Mouse (Mus musculus) C2C12 (cell line): Measurements from ENCODE around the gene Nup50. TPM values are rescaled to one million over a fixed set of nuclear protein-coding genes. Genes with fewer than 3 reads are reported as not detected.

Source experiments
- H3K27me3 ChIP-seq: one replicate; pipeline ENCODE4 v1.6.1; 2011; ENCODE audit not compliant: control insufficient read depth, insufficient read depth, insufficient read length
- H3K36me3 ChIP-seq: one replicate; pipeline ENCODE4 v1.6.1; 2011; ENCODE audit not compliant: control insufficient read depth, insufficient read depth
- H3K4me3 ChIP-seq: one replicate; pipeline ENCODE4 v1.5.1; 2011; ENCODE audit warnings: mild to moderate bottlenecking, control low read depth; ENCODE audit not compliant: poor library complexity, insufficient read depth, severe bottlenecking
- H3K79me2 ChIP-seq: one replicate; pipeline ENCODE4 v1.6.1; 2011; ENCODE audit not compliant: control insufficient read depth, insufficient read depth
- H3K79me3 ChIP-seq: one replicate; pipeline ENCODE4 v1.6.1; 2011; ENCODE audit warnings: low read depth, control low read depth
- H3ac ChIP-seq: one replicate; pipeline ENCODE3; 2011; ENCODE audit warnings: low read depth; ENCODE audit not compliant: control insufficient read depth, insufficient read length
- CEBPB ChIP-seq: IDR thresholded peaks from one replicate; pipeline ENCODE4 v1.6.1; 2011; ENCODE audit warnings: low read depth, mild to moderate bottlenecking, control low read depth, moderate library complexity
- CTCF ChIP-seq: IDR thresholded peaks from one replicate; pipeline ENCODE4 v1.5.1; 2011; ENCODE audit not compliant: control insufficient read depth, insufficient read depth, insufficient read length
- FOSL1 ChIP-seq: IDR thresholded peaks from one replicate; pipeline ENCODE4 v1.8.0; 2011; ENCODE audit warnings: mild to moderate bottlenecking, low read length; ENCODE audit not compliant: poor library complexity, insufficient read depth, severe bottlenecking
- MAX ChIP-seq: IDR thresholded peaks from one replicate; pipeline ENCODE4 v1.6.1; 2011; ENCODE audit warnings: mild to moderate bottlenecking, control low read depth
- MYOD1 ChIP-seq: IDR thresholded peaks from one replicate; pipeline ENCODE4 v1.6.1; 2011; ENCODE audit warnings: low read depth; ENCODE audit not compliant: control insufficient read depth, insufficient read length
- MYOG ChIP-seq: IDR thresholded peaks from one replicate; pipeline ENCODE4 v1.6.1; 2011; ENCODE audit not compliant: control insufficient read depth, insufficient read length; ENCODE audit errors: extremely low read depth
- USF1 ChIP-seq: IDR thresholded peaks from one replicate; pipeline ENCODE4 v1.6.1; 2011; ENCODE audit warnings: low read depth, mild to moderate bottlenecking, control low read depth, moderate library complexity
- polyA plus RNA-seq: library from polyadenylated mRNA; unstranded; fragments of >200 nt; fragmentation: generic; extraction: Trizol; gene quantifications from one replicate; pipeline ENCODE4 v1.2.1, GENCODE M21; 2012; ENCODE audit warnings: missing spikeins

The Nup50 gene
- polyA plus RNA-seq, 1 experiment = 54.0 TPM

DNA sequence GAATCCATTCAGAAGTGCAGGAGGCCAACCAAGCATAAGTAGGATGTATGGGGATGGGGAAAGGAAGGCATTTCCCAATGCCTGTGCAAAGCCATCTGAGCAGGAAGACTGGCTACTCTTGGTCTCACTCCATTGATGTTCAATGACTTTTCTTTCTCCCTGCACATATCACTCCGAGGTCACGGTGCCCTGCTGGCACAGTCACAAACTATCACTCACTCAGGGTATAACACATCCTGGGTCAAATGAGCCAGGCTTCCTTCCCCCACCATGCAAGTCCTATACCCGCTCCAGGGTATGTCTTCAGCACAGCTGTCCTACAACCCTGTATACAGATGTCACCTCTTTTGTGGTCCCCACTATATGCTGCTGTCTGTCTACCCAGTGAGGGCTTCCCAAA, 35.1 kb downstream of the Nup50 start:
- TF ChIP-seq CEBPB (no peak), FOSL1 (no peak), CTCF (no peak), MAX (no peak), MYOD1 (no peak), MYOG (no peak), USF1 (no peak)
- H3K79me3 ChIP-seq = no peaks in the 10 kb centered on the region
- H3K79me2 ChIP-seq = no peaks in the 10 kb centered on the region
- no peaks in the 10 kb centered on the region for H3K27me3 ChIP-seq
- H3K36me3 ChIP-seq = peaks cover 9% of the 10 kb centered on the region
- H3K4me3 ChIP-seq = no peak overlapping the region
- no peak overlapping the region for H3ac ChIP-seq

DNA sequence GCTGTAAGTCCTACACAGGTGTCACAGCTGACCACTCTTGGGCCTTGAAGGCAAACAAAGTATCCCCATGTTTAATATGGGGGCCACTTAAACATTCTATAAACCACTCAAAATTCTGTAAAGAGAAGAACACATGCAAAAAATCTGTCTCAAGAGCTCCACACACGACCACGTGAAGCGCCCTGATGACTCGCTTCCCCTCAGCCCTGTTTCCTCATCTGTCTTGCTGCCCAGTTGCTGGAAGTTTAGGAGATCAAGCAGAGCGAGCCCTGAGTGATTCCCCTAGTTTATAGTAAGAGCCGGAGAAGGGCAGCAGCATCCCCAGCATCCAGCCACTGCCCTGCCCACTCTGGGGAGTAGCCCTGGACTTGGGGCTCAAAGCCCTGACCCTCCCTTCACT, 36.7 kb downstream of the Nup50 start:
- no peak overlapping the region for H3ac ChIP-seq
- H3K4me3 ChIP-seq = no peak overlapping the region
- no peak for TF ChIP-seq MAX
- no peaks in the 10 kb centered on the region for H3K79me2 ChIP-seq
- peaks cover 5% of the 10 kb centered on the region for H3K36me3 ChIP-seq
- H3K79me3 ChIP-seq = no peaks in the 10 kb centered on the region
- no peaks in the 10 kb centered on the region for H3K27me3 ChIP-seq

DNA sequence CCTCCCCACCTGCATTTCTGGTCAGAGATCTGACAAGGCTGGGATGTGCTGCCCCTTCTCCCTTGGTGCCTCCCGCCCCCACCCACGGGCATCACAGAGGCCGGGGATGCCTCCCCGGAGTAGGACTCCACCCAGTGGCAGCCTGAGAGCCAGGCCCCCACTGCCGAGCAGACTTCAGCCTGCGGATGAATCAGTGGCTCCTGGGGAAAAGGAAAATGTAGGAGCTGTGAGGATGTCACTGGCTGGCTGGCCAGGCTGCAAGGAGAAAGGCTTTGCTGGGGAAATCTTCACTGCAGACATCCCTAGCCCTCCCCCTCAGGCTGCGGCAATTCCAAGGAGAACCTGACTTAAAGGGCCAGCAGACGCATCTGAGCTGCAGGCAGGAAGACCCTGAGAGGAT, 37.5 kb downstream of the Nup50 start:
- H3K4me3 ChIP-seq = no peak overlapping the region
- no peaks in the 10 kb centered on the region for H3K36me3 ChIP-seq
- H3K27me3 ChIP-seq = no peaks in the 10 kb centered on the region
- H3K79me2 ChIP-seq = no peaks in the 10 kb centered on the region
- no peak for TF ChIP-seq CEBPB
- no peak for TF ChIP-seq FOSL1
- TF ChIP-seq MYOG = no peak
- TF ChIP-seq MYOD1 = no peak
- no peak for TF ChIP-seq MAX
- TF ChIP-seq USF1 = no peak
- TF ChIP-seq CTCF = no peak
- H3K79me3 ChIP-seq = no peaks in the 10 kb centered on the region
- H3ac ChIP-seq = no peak overlapping the region

DNA sequence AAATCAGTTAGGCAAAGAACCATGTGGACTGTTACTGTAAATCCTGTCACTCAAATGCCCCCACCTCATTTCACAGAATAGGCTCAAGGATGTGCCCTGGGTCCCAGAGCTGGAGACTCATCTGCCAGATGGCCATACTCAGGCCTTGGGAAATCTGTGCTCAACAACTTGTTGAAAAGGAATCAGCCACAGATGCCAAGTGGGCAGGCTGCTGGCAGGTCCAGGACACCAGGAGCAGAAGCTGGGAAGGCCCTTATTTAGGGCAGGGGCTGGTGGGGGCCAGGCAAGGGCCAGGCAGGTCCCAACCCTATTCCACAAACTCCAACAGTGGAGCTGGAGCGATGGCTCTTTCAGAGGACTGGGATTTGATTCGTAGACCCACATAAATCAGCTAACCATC, 39.3 kb downstream of the Nup50 start:
- Histone ChIP-seq H3K36me3 (no peaks in the 10 kb centered on the region), H3K79me3 (no peaks in the 10 kb centered on the region), H3K4me3 (no peak overlapping the region), H3K79me2 (peaks cover 3% of the 10 kb centered on the region), H3ac (no peak overlapping the region), H3K27me3 (no peaks in the 10 kb centered on the region)
- TF ChIP-seq MYOG = no peak
- no peak for TF ChIP-seq CTCF
- no peak for TF ChIP-seq USF1
- TF ChIP-seq FOSL1 = no peak
- no peak for TF ChIP-seq MAX
- TF ChIP-seq MYOD1 = no peak
- no peak for TF ChIP-seq CEBPB

DNA sequence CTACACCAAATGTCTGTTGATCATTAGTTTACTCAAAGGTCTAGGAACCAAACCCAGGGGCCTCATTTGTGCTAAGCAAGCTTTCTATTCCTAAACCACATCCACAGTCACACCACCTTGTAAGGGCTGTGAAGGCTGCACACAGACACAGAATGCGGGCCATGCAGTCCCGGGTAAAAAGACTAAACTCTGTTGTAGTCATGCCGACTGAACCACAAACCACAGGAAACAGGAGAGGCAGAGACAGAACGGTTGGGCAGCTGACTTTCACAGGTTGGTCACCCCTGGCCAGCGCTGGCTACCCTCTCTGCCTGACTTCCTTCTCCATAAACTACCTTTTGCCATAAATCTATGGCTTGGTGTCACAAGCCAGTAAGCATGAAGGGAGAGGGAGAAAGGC, 41.6 kb downstream of the Nup50 start:
- Histone ChIP-seq H3K79me3 (no peaks in the 10 kb centered on the region), H3ac (no peak overlapping the region), H3K4me3 (no peak overlapping the region), H3K36me3 (no peaks in the 10 kb centered on the region), H3K27me3 (no peaks in the 10 kb centered on the region), H3K79me2 (peaks cover 14% of the 10 kb centered on the region)
- TF ChIP-seq MYOG = no peak

DNA sequence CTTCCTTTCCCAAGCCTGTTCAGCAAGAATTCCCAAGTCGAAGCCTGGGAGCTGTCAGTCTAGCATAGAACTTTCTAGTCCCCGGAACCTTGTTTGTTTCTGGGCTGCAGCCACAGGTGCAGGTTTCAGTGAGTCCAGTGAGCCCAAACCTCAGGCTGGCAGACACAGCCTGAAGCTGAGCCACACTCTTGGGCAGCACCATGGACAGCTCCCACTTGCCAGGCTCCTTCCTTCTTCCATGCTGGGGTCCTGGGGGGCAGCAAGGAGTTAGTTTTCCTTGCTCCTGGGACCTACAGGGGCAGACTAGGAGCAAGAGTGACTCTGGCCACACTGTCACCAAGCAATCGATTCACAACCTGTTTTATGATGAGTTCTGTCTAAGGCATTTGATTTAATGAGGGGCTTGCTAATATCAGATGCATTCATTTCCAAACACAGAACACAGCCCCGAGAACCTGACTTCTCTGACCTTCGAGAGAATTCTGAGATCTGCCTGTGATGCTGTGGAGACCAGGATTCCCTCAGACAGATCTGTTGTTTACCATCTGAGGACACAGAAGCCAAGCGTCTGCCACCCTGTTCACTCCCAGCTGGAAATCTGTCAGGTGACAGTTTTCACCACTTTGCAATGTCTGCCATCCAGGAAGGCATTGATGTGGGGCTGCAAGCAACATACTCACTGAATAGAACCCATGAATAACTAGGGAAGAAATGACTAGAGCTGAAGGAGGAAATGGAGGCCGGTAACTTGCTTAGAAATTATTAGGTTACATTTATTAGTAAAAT, 42.6 kb downstream of the Nup50 start:
- no peak for TF ChIP-seq CTCF
- Histone ChIP-seq H3K27me3 (no peaks in the 10 kb centered on the region), H3K36me3 (no peaks in the 10 kb centered on the region), H3ac (no peak overlapping the region), H3K4me3 (no peak overlapping the region), H3K79me3 (no peaks in the 10 kb centered on the region), H3K79me2 (peaks cover 14% of the 10 kb centered on the region)
